9 mouse cellular contexts compared by ENCODE assay signal in the genomic region with DNA sequence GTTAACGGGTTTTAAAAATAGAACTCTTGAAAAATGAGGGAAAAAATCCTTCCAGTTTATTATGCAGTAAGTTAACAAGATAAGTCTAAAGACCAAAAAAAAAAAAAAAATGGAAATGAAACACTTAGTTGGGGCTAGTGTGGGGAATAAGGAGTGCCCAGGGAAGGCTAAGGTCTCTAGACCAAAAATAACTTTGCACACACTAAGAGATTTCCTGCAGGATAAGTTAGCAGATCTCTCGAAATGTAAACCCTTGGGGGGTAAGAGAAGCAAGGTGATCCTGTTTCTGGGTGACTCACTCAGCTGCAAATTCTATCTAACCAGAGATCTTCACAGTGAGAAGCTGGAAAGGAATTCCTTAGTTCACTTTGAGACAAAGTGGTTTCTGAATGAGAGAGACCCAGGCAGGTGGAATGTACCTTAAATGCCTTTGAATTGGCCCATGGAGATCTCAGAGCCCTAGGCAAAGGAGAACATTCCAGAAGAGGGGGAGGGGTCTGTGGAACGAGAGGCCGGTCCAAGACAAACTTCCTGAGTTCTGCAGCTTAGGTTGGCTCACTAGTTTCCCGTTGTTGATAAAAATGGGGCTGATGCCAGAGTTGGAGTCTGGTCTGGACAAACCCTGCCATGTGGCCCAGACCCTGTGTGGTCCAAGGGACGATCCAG.
DNase-seq lines count a peak whose midpoint lies in the region; ATAC-seq and TF ChIP-seq lines count a peak whose summit lies in the region.
"Had no signal": no experiment of that assay in that cellular context is flagged by ENCODE, and none has a peak within 500 bp of the region (broad histone marks: within the 10 kb centered on the region; RNA-seq: fewer than 3 reads in every experiment).

No protein-coding gene starts in this region.

- H3K4me1 ChIP-seq in heart, postnatal 0 days (ENCODE audit: control insufficient read depth, insufficient read depth) = peaks cover 26% of the 10 kb centered on the region
- H3K4me1 ChIP-seq in lung, embryonic 14.5 days (ENCODE audit: insufficient read depth) = peaks cover 14% of the 10 kb centered on the region
- 0 out of 2 replicates have a peak, but pooled peaks cover 2% of the 10 kb centered on the region for H3K4me1 ChIP-seq in midbrain, embryonic 15.5 days
- H3K4me1 ChIP-seq: hindbrain, embryonic 15.5 days had no signal

- 24% methylated on average over 6 of the region's 6 CpGs for WGBS in heart, postnatal 0 days
- WGBS in lung, embryonic 14.5 days = 29% methylated on average over 6 of the region's 6 CpGs
- WGBS in midbrain, embryonic 15.5 days = 75% methylated on average over 6 of the region's 6 CpGs

- H3K27ac ChIP-seq in heart, postnatal 0 days (ENCODE audit: low read depth) = no peak overlapping the region
- H3K27ac ChIP-seq in lung, embryonic 14.5 days (ENCODE audit: low read depth) = peak overlapping the region; percentile 58
- H3K27ac ChIP-seq in midbrain, embryonic 15.5 days = no peak overlapping the region
- H3K27ac ChIP-seq: hindbrain, embryonic 15.5 days had no signal

- CTCF ChIA-PET in Patski (lab: Charles Lee) = interaction anchor here (0.8 to 1.3 kb wide), 4 partner anchors 14 to 189 kb away, joined by 3 to 4 read pairs (median 3); no protein-coding TSS in a partner anchor

- H3K27me3 ChIP-seq in Patski = no peaks in the 10 kb centered on the region
- no peaks in the 10 kb centered on the region for H3K27me3 ChIP-seq in heart, postnatal 0 days (ENCODE audit: control insufficient read depth, insufficient read depth, low read length)
- H3K27me3 ChIP-seq in lung, embryonic 14.5 days (ENCODE audit: insufficient read depth, low read length) = no peaks in the 10 kb centered on the region
- H3K27me3 ChIP-seq in midbrain, embryonic 15.5 days (replicated peaks) = no peaks in the 10 kb centered on the region
- H3K27me3 ChIP-seq: hindbrain, embryonic 15.5 days had no signal

- H3K36me3 ChIP-seq in heart, postnatal 0 days (replicated peaks; ENCODE audit: control insufficient read depth, insufficient read depth, low read length) = no peaks in the 10 kb centered on the region
- no peaks in the 10 kb centered on the region for H3K36me3 ChIP-seq in lung, embryonic 14.5 days (ENCODE audit: insufficient read depth)
- no peaks in the 10 kb centered on the region for H3K36me3 ChIP-seq in midbrain, embryonic 15.5 days (replicated peaks)
- H3K36me3 ChIP-seq: hindbrain, embryonic 15.5 days had no signal

- H3K4me2 ChIP-seq in heart, postnatal 0 days (ENCODE audit: low read depth, low read length) = no peak overlapping the region
- H3K4me2 ChIP-seq in lung, embryonic 14.5 days = no peak overlapping the region
- no peak overlapping the region for H3K4me2 ChIP-seq in midbrain, embryonic 15.5 days
- H3K4me2 ChIP-seq: hindbrain, embryonic 15.5 days had no signal

- in situ Hi-C loops in Patski (cut with MboI; ENCODE audit: low pct_unique_long_range_greater_than_20kb) = no loop called here

- ATAC-seq in Patski = peak; percentile 99
- peak; percentile 77 for ATAC-seq in heart, postnatal 0 days (ENCODE audit: insufficient read depth, low read depth)
- ATAC-seq in lung, embryonic 14.5 days (ENCODE audit: insufficient read depth) = peak; percentile 77
- ATAC-seq in midbrain, embryonic 15.5 days (replicated peaks) = no peak

- POLR2A ChIA-PET in Patski (lab: Charles Lee) = interaction anchor here (0.6 to 1.9 kb wide), 5 partner anchors 15 to 1407 kb away, joined by 3 to 8 read pairs (median 5); a partner anchor contains a TSS

- no peaks in the 10 kb centered on the region for H3K9me3 ChIP-seq in heart, postnatal 0 days (replicated peaks; ENCODE audit: control insufficient read depth, low read length)
- H3K9me3 ChIP-seq in lung, embryonic 14.5 days (ENCODE audit: low read depth, low read length) = no peaks in the 10 kb centered on the region
- H3K9me3 ChIP-seq in midbrain, embryonic 15.5 days = no peaks in the 10 kb centered on the region
- H3K9me3 ChIP-seq: hindbrain, embryonic 15.5 days had no signal

- TF ChIP-seq EP300 in heart, postnatal 0 days (IDR thresholded peaks at IDR 0.05; ENCODE audit: low read depth) = no peak

- no peak overlapping the region for H3K4me3 ChIP-seq in heart, postnatal 0 days (ENCODE audit: low read depth, low read length)
- no peak overlapping the region for H3K4me3 ChIP-seq in lung, embryonic 14.5 days (ENCODE audit: low read depth, low read length)
- no peak overlapping the region for H3K4me3 ChIP-seq in midbrain, embryonic 15.5 days
- H3K4me3 ChIP-seq: hindbrain, embryonic 15.5 days had no signal

- DNase-seq in adrenal gland, postnatal 36 days = peak; percentile 9 to 39
- DNase-seq in adrenal gland, postnatal 25 days = no peak
- DNase-seq in Patski (ENCODE audit: low read depth, low spot score) = peak; percentile 98
- peak; percentile 59 for DNase-seq in heart, postnatal 0 days (ENCODE audit: low spot score)
- DNase-seq in lung, embryonic 14.5 days = peak; percentile 79
- no peak for DNase-seq in layer of hippocampus, adult 9-10 months (ENCODE audit: low spot score)
- DNase-seq in layer of hippocampus, adult 18-20 months (ENCODE audit: low spot score in 2 of 2) = no peak

- no peak overlapping the region for H3K9ac ChIP-seq in heart, postnatal 0 days (replicated peaks; ENCODE audit: low read depth, low read length)
- H3K9ac ChIP-seq in lung, embryonic 14.5 days = no peak overlapping the region
- H3K9ac ChIP-seq in midbrain, embryonic 15.5 days = no peak overlapping the region
- H3K9ac ChIP-seq: hindbrain, embryonic 15.5 days had no signal

- no peak for TF ChIP-seq CTCF in Patski (IDR thresholded peaks at IDR 0.05)
- TF ChIP-seq CTCF in heart, postnatal 0 days (IDR thresholded peaks at IDR 0.05; ENCODE audit: low read depth) = no peak
- no peak for TF ChIP-seq CTCF in lung, embryonic 14.5 days (IDR thresholded peaks at IDR 0.05; ENCODE audit: low read depth)

Comparison
In these comparisons a context has a peak if more than half of its experiments do, and no peak if none do; other contexts are left out.
1. DNase-seq: peak in adrenal gland, postnatal 36 days (2 of 2), Patski (single experiment), heart, postnatal 0 days (single experiment) and lung, embryonic 14.5 days (single experiment); none in adrenal gland, postnatal 25 days (single experiment), layer of hippocampus, adult 9-10 months (single experiment) and layer of hippocampus, adult 18-20 months (0 of 2).